Comparison of ENCODE assay signal across 14 mouse cellular contexts in genomic region chr3:79425441-79425840, GRCm38 (mm10).
A peak's percentile ranks its signal among the peaks of the same experiment; 100 is the strongest.
DNase-seq lines count a peak whose midpoint lies in the region.
"Had no signal": no experiment of that assay in that cellular context is flagged by ENCODE, and none has a peak within 500 bp of the region (broad histone marks: within the 10 kb centered on the region; RNA-seq: fewer than 3 reads in every experiment).

No protein-coding gene starts in this region.

- DNase-seq in 3134 (ENCODE audit: extremely low read depth, insufficient read length, low spot score): peak; percentile 26
- DNase-seq in 3T3-L1 (ENCODE audit: low read depth, low spot score): peak; percentile 70
- peak; percentile 79 for DNase-seq in brain, adult 2 months (ENCODE audit: low read depth, low spot score)
- peak; percentile 57 for DNase-seq in telencephalon, adult 2 months (ENCODE audit: low read depth, low spot score)
- no peak for DNase-seq in retina, postnatal 1 day
- DNase-seq in kidney, postnatal 25 days: no peak
- DNase-seq: adrenal gland, adult 8-10 months; adrenal gland, postnatal 36 days; cerebellum, adult 11 months; cerebellum, adult 8-10 months; cerebellum, postnatal 14 days; gastrocnemius, postnatal 14 days; heart, adult 2 months; heart, postnatal 14 days had no signal

Comparison
In these comparisons a context has a peak if more than half of its experiments do, and no peak if none do; other contexts are left out.
1. DNase-seq: peak in 3134 (single experiment), 3T3-L1 (single experiment), brain, adult 2 months (single experiment) and telencephalon, adult 2 months (single experiment); none in retina, postnatal 1 day (single experiment) and kidney, postnatal 25 days (0 of 2).